Mouse (Mus musculus) embryonic facial prominence, embryonic 13.5 days (tissue): ENCODE measurements around the gene Anapc2. TPM values are rescaled to one million over a fixed set of nuclear protein-coding genes. Genes with fewer than 3 reads are reported as not detected.
"Not testable (repeated sequence)": the region's sequence is repeated elsewhere in the genome, so short reads cannot be mapped to it uniquely, and the experiment has no call there.

Experiments used
- ATAC-seq: fragments of 200-750 bp; cut with Nextera tagmentation; 2 replicates; pipeline ENCODE4 v1.8.0; 2017; ENCODE audit warnings: low read depth; ENCODE audit not compliant: insufficient number of reproducible peaks, insufficient read depth, low FRiP score, low TSS enrichment
- H3K27ac ChIP-seq: fragments of 300-500 bp; sonication (generic); 2 replicates; pipeline ENCODE4 v1.5.1; 2015; ENCODE audit warnings: moderate library complexity, mild to moderate bottlenecking, inconsistent platforms
- H3K27me3 ChIP-seq: fragments of 300-500 bp; sonication (generic); 2 replicates; pipeline ENCODE4 v1.6.1; 2015; ENCODE audit warnings: mild to moderate bottlenecking, inconsistent platforms
- H3K36me3 ChIP-seq: fragments of 300-500 bp; sonication (generic); 2 replicates; pipeline ENCODE4 v1.6.1; 2015; ENCODE audit warnings: mild to moderate bottlenecking, inconsistent platforms
- H3K4me1 ChIP-seq: fragments of 300-500 bp; sonication (generic); 2 replicates; pipeline ENCODE4 v1.6.1; 2015; ENCODE audit warnings: inconsistent platforms
- H3K4me2 ChIP-seq: fragments of 300-500 bp; sonication (generic); 2 replicates; pipeline ENCODE4 v1.6.1; 2015; ENCODE audit warnings: moderate library complexity, mild to moderate bottlenecking, inconsistent platforms
- H3K4me3 ChIP-seq: fragments of 300-500 bp; sonication (generic); 2 replicates; pipeline ENCODE4 v1.5.1; 2015; ENCODE audit warnings: mild to moderate bottlenecking, inconsistent platforms
- H3K9ac ChIP-seq: fragments of 300-500 bp; sonication (generic); 2 replicates; pipeline ENCODE4 v1.6.1; 2015; ENCODE audit warnings: mild to moderate bottlenecking, inconsistent platforms
- H3K9me3 ChIP-seq: fragments of 300-500 bp; sonication (generic); 2 replicates; pipeline ENCODE4 v1.6.1; 2016; ENCODE audit warnings: inconsistent platforms
- WGBS: fragments of 180-500 bp; shearing (Covaris S2); methylation state at CpG from one replicate; pipeline ENCODE4 v1.1.7; 2015; ENCODE audit warnings: mixed read lengths; 5-methylcytosine and 5-hydroxymethylcytosine counted together
- polyA plus RNA-seq: library from polyadenylated mRNA; unstranded; fragments of >200 nt; fragmentation: Nextera tagmentation; extraction: Ambion mirVana; gene quantifications from 2 replicates; pipeline ENCODE4 v1.2.1, GENCODE M21; 2015

The Anapc2 gene
- polyA plus RNA-seq, 1 experiment from 2014 or later = 143 TPM

- H3K4me3 ChIP-seq = peak within 1 kb of the TSS; percentile 57
- H3K27me3 ChIP-seq = peaks cover 38% of the 10 kb centered on the region
Observed at GRCm38 (mm10) chr2:25242101-25242506, 30.2 kb upstream of the Anapc2 start, which contains the start of the genes Rnf208 and Cysrt1. Gene Rnf208, plus strand, starts transcription at chr2:25242255. Gene Cysrt1, minus strand, starts transcription at chr2:25242452.

GRCm38 (mm10) chr2:25243342-25243741, 28.9 kb upstream of the Anapc2 start:
- H3K9ac ChIP-seq = no peak overlapping the region
- no peaks in the 10 kb centered on the region for H3K9me3 ChIP-seq
- H3K4me3 ChIP-seq = no peak overlapping the region
- no peak for ATAC-seq
- peak overlapping the region; percentile 93 for H3K4me2 ChIP-seq
- H3K36me3 ChIP-seq = peaks cover 26% of the 10 kb centered on the region
- WGBS = 80% methylated on average over 8 of the region's 8 CpGs
- peaks cover 34% of the 10 kb centered on the region for H3K27me3 ChIP-seq
- no peak overlapping the region for H3K27ac ChIP-seq
- H3K4me1 ChIP-seq = peaks cover 28% of the 10 kb centered on the region

More at GRCm38 (mm10) chr2:25242101-25242506, 30.2 kb upstream of the Anapc2 start, which contains the start of the genes Rnf208 and Cysrt1:
- H3K9ac ChIP-seq = peak within 1 kb of the TSS; percentile 71
- no peak for ATAC-seq
- H3K4me2 ChIP-seq = peak within 1 kb of the TSS; percentile 93
- 0 out of 2 replicates have a peak within 1 kb of the TSS, but pooled peaks have one; percentile 71 for H3K27ac ChIP-seq
- H3K9me3 ChIP-seq = no peaks in the 10 kb centered on the region
- WGBS = under 1% methylated on average over 59 of the region's 59 CpGs
- peaks cover 28% of the 10 kb centered on the region for H3K4me1 ChIP-seq
- H3K36me3 ChIP-seq = peaks cover 14% of the 10 kb centered on the region

GRCm38 (mm10) chr2:25244144-25244543, 28.1 kb upstream of the Anapc2 start:
- peaks cover 34% of the 10 kb centered on the region for H3K27me3 ChIP-seq
- H3K4me2 ChIP-seq = no peak overlapping the region
- peaks cover 28% of the 10 kb centered on the region for H3K4me1 ChIP-seq
- no peak overlapping the region for H3K27ac ChIP-seq
- ATAC-seq = no peak
- peaks cover 35% of the 10 kb centered on the region for H3K36me3 ChIP-seq
- no peaks in the 10 kb centered on the region for H3K9me3 ChIP-seq
- no peak overlapping the region for H3K9ac ChIP-seq
- no peak overlapping the region for H3K4me3 ChIP-seq
- WGBS = 87% methylated on average over 4 of the region's 4 CpGs

GRCm38 (mm10) chr2:25246183-25247072, 25.9 kb upstream of the Anapc2 start, which contains the start of gene AL732309.1:
Gene AL732309.1, minus strand, starts transcription at chr2:25246863.
- Histone ChIP-seq H3K9ac (no peak within 1 kb of the TSS), H3K27me3 (peaks cover 28% of the 10 kb centered on the region), H3K9me3 (no peaks in the 10 kb centered on the region), H3K36me3 (peaks cover 57% of the 10 kb centered on the region), H3K27ac (no peak within 1 kb of the TSS), H3K4me2 (no peak within 1 kb of the TSS), H3K4me1 (peaks cover 12% of the 10 kb centered on the region), H3K4me3 (no peak within 1 kb of the TSS)
- 86% methylated on average over 10 of the region's 10 CpGs for WGBS
- ATAC-seq = no peak

GRCm38 (mm10) chr2:25252331-25252730, 19.9 kb upstream of the Anapc2 start:
- H3K27me3 ChIP-seq = no peaks in the 10 kb centered on the region
- peaks cover 17% of the 10 kb centered on the region for H3K4me1 ChIP-seq
- ATAC-seq = no peak
- H3K4me2 ChIP-seq = no peak overlapping the region
- H3K9me3 ChIP-seq = no peaks in the 10 kb centered on the region
- no peak overlapping the region for H3K9ac ChIP-seq
- H3K27ac ChIP-seq = no peak overlapping the region
- H3K4me3 ChIP-seq = no peak overlapping the region
- 79% methylated on average over 1 of the region's 1 CpGs for whole genome bisulfite sequencing
- H3K36me3 ChIP-seq = peaks cover 56% of the 10 kb centered on the region

- H3K36me3 ChIP-seq = peaks cover 26% of the 10 kb centered on the region
Observed at GRCm38 (mm10) chr2:25255284-25255779, 16.9 kb upstream of the Anapc2 start, which contains the start of gene Tmem203. Gene Tmem203, plus strand, starts transcription at chr2:25255439.

GRCm38 (mm10) chr2:25256443-25257109, 15.7 kb upstream of the Anapc2 start:
- H3K27ac ChIP-seq, H3K9me3 ChIP-seq, H3K27me3 ChIP-seq, ATAC-seq: not testable (repeated sequence)
- Histone ChIP-seq H3K4me1 (peaks cover 17% of the 10 kb centered on the region), H3K36me3 (peaks cover 14% of the 10 kb centered on the region), H3K4me2 (peak overlapping the region; percentile 97), H3K9ac (peak overlapping the region; percentile 88), H3K4me3 (peak overlapping the region; percentile 99)
- WGBS = 58% methylated on average over 12 of the region's 12 CpGs

More at GRCm38 (mm10) chr2:25255284-25255779, 16.9 kb upstream of the Anapc2 start, which contains the start of gene Tmem203:
- H3K9me3 ChIP-seq = no peaks in the 10 kb centered on the region
- under 1% methylated on average over 39 of the region's 39 CpGs for WGBS
- H3K4me2 ChIP-seq = peak within 1 kb of the TSS; percentile 97
- ATAC-seq = peak; percentile 76
- no peaks in the 10 kb centered on the region for H3K27me3 ChIP-seq
- peak within 1 kb of the TSS; percentile 88 for H3K9ac ChIP-seq
- peak within 1 kb of the TSS; percentile 99 for H3K4me3 ChIP-seq
- peak within 1 kb of the TSS; percentile 78 for H3K27ac ChIP-seq
- H3K4me1 ChIP-seq = peaks cover 17% of the 10 kb centered on the region

- H3K9me3 ChIP-seq, H3K9ac ChIP-seq, H3K4me2 ChIP-seq, H3K27ac ChIP-seq, H3K27me3 ChIP-seq, H3K4me3 ChIP-seq, H3K36me3 ChIP-seq, ATAC-seq: not testable (repeated sequence)
- 84% methylated on average over 5 of the region's 5 CpGs for WGBS
- peaks cover 17% of the 10 kb centered on the region for H3K4me1 ChIP-seq
Observed at GRCm38 (mm10) chr2:25257250-25257649, 15.0 kb upstream of the Anapc2 start.

GRCm38 (mm10) chr2:25258887-25259286, 13.4 kb upstream of the Anapc2 start:
- H3K36me3 ChIP-seq = no peaks in the 10 kb centered on the region
- WGBS = 55% methylated on average over 2 of the region's 2 CpGs
- H3K4me1 ChIP-seq = peaks cover 27% of the 10 kb centered on the region
- ATAC-seq = no peak
- no peaks in the 10 kb centered on the region for H3K9me3 ChIP-seq
- H3K27me3 ChIP-seq = peaks cover 11% of the 10 kb centered on the region
- H3K27ac ChIP-seq = no peak overlapping the region
- H3K9ac ChIP-seq = no peak overlapping the region
- no peak overlapping the region for H3K4me2 ChIP-seq
- H3K4me3 ChIP-seq = no peak overlapping the region

- 50% methylated on average over 12 of the region's 12 CpGs for WGBS
- Histone ChIP-seq H3K36me3 (no peaks in the 10 kb centered on the region), H3K9ac (peak overlapping the region; percentile 77), H3K4me3 (peak overlapping the region; percentile 79), H3K4me1 (peaks cover 41% of the 10 kb centered on the region), H3K27ac (no peak overlapping the region), H3K27me3 (peaks cover 21% of the 10 kb centered on the region), H3K4me2 (peak overlapping the region; percentile 99), H3K9me3 (no peaks in the 10 kb centered on the region)
- ATAC-seq = no peak
Observed at GRCm38 (mm10) chr2:25261870-25262269, 10.4 kb upstream of the Anapc2 start.

- H3K36me3 ChIP-seq = 0 out of 2 replicates have a peak, but pooled peaks cover 3% of the 10 kb centered on the region
- no peak within 1 kb of the TSS; the same call in 1 of the 2 replicates for H3K27ac ChIP-seq
- H3K4me1 ChIP-seq = peaks cover 40% of the 10 kb centered on the region
- peak within 1 kb of the TSS; percentile 77 for H3K9ac ChIP-seq
- ATAC-seq = peak; percentile 98
- peak within 1 kb of the TSS; percentile 99 for H3K4me2 ChIP-seq
- no peaks in the 10 kb centered on the region for H3K9me3 ChIP-seq
- H3K4me3 ChIP-seq = peak within 1 kb of the TSS; percentile 79
- H3K27me3 ChIP-seq = peaks cover 21% of the 10 kb centered on the region
- WGBS = under 1% methylated on average over 39 of the region's 39 CpGs
Observed at GRCm38 (mm10) chr2:25262291-25262767, 9.9 kb upstream of the Anapc2 start, which contains the start of gene Tprn. Gene Tprn, plus strand, starts transcription at chr2:25262618.
